Mouse (Mus musculus): ENCODE measurements around the gene Klhl35. TPM values are rescaled to one million over a fixed set of nuclear protein-coding genes. Genes with fewer than 3 reads are reported as not detected.
A peak's percentile ranks its signal among the peaks of the same experiment; 100 is the strongest.

The Klhl35 gene
- polyA plus RNA-seq, 1 experiment from 2014 or later: 0.09 TPM

- no peak for TF ChIP-seq CTCF (IDR thresholded peaks at IDR 0.05)
- ATAC-seq (no peak), DNase-seq (ENCODE audit: low read depth, low spot score) (no peak)
- in situ Hi-C loops (cut with MboI; ENCODE audit: low pct_unique_long_range_greater_than_20kb): no loop called here
- CTCF ChIA-PET: interaction anchor here (0.9 to 1.3 kb wide), 2 partner anchors 12 to 23 kb away, joined by 3 to 4 read pairs; no protein-coding TSS in a partner anchor
- POLR2A ChIA-PET: interaction anchor here (0.7 kb wide), 1 partner anchor 9 kb away, joined by 3 read pairs; no protein-coding TSS in a partner anchor
- no peaks in the 10 kb centered on the region for H3K27me3 ChIP-seq
Observed at GRCm38 (mm10) chr7:99432863-99433262, 32.9 kb upstream of the Klhl35 start.

DNA sequence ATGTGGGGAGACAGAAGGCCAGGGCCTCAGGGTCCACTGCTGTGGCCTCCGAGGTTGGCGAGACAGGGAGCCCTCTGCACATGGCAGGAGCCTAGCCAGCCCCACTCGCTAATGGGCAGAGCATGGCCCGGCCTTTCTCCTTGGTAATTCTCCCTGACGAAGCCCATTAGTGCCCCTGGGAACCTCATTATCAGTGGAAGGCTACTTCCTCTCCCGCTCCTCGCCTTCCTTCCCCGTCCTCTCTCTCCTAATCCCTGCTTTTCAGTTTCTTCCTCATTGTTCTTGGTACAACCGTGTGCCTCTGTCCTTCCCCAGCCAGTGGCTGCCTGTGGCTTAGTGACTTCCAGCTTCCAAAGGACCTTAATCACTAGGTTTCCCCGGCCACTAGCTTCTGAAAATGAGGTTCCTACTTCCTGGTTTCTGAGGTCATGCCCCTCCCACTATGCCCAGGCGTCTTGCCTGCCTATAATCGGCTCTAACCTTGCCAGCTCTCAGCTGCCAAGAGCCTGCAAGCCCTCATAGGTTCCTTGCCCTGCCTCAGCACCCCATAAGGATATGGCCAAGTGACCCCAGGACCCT is 31.0 kb upstream of the Klhl35 start:
- TF ChIP-seq CTCF (IDR thresholded peaks at IDR 0.05): no peak
- in situ Hi-C loops (cut with MboI; ENCODE audit: low pct_unique_long_range_greater_than_20kb): no loop called here

DNA sequence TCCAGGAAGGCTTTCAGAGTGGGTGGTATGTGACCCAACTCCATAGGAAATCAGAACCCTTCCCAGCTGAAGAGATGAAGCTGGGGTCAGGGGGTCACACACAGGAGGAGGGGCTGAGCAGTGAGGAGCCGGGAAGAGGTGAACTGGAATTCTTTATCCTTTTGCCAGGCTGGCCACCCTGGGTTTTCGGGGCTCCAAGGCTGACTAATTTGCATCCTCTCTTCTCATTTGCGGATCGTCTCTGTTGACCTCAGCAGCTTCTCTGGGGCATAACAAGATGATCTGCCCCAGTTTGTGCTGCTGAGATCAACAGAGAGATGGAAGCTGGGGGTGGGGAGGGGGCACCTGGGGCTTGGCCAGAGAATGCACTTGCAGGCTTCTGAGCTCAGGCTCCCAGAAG is 29.3 kb upstream of the Klhl35 start:
- H3K27me3 ChIP-seq: no peaks in the 10 kb centered on the region

More for the DNA sequence above, 31.0 kb upstream of the Klhl35 start:
- H3K27me3 ChIP-seq: no peaks in the 10 kb centered on the region
- ChIA-PET CTCF (interaction anchor here (1.0 kb wide), 1 partner anchor 60 kb away, joined by 3 read pairs; no protein-coding TSS in a partner anchor), POLR2A (interaction anchor here (0.5 kb wide), 1 partner anchor 41 kb away, joined by 3 read pairs; no protein-coding TSS in a partner anchor)
- DNase-seq (ENCODE audit: low read depth, low spot score) (no peak), ATAC-seq (no peak)

DNA sequence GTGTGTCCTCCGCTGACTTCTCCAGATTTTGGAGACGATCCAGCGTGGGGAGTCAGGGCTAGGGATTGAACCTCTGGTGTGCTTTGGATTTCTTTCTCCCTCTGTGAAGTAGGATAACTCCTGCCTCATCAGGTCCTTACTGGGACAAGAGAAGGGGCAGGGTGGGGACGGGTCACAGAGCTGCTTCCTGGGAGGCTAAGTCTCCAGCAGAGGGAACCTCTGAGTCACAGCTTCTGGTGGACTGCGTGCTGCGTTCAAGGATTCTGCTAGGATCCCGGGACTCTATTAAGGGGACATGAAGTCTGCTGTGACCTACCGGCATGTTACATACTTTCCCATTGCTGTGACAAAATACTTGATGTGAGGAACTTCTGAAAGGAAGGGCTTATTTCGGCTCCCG is 26.9 kb upstream of the Klhl35 start:
- ChIA-PET POLR2A (no interaction called here), CTCF (interaction anchor here (1.2 kb wide), 1 partner anchor 29 kb away, joined by 3 read pairs; no protein-coding TSS in a partner anchor)

More for the DNA sequence above, 29.3 kb upstream of the Klhl35 start:
- CTCF ChIA-PET: interaction anchor here (0.6 to 0.9 kb wide), 2 partner anchors 11 to 15 kb away, joined by 3 read pairs; no protein-coding TSS in a partner anchor
- TF ChIP-seq CTCF (IDR thresholded peaks at IDR 0.05): no peak
- no peak for ATAC-seq
- DNase-seq (ENCODE audit: low read depth, low spot score): no peak
- POLR2A ChIA-PET: interaction anchor here (0.5 to 0.6 kb wide), 2 partner anchors 15 to 243 kb away, joined by 3 to 4 read pairs; no protein-coding TSS in a partner anchor
- in situ Hi-C loops (cut with MboI; ENCODE audit: low pct_unique_long_range_greater_than_20kb): no loop called here

DNA sequence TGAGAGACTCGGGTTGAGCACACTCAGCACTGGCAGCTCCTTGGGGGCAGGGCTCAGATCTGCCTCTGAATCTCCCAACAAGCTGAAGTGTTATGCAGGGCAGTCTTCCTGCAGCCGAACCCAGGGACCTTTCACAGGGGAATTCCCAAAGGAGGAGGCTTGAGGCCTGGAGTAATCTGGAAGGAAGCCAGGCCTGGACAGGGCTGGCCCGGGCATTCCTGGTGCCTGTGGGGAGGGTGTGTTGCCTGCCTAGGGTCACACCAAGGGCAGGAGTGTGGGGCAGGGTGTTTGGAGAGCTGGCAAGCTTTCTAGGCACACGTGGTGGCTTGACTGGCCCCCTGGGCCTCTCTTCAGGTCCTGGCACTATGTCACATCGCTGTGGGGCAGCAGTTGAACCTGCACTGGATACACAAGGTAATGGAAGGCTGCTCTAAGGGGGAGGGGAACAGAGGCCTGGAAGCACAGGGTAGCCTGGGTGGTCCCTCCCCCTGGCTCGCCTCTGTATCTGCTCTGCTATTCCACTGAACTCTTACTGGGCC is 24.2 kb upstream of the Klhl35 start:
- in situ Hi-C loops (cut with MboI; ENCODE audit: low pct_unique_long_range_greater_than_20kb): loop anchor here (5.0 kb wide), 1 partner anchor 59 kb away; the partner anchor contains the start of gene Gdpd5
- TF ChIP-seq CTCF (IDR thresholded peaks at IDR 0.05): no peak
- ATAC-seq: peak; percentile 92
- ChIA-PET CTCF (no interaction called here), POLR2A (no interaction called here)
- no peaks in the 10 kb centered on the region for H3K27me3 ChIP-seq
- peak; percentile 94 for DNase-seq (ENCODE audit: low read depth, low spot score)

More for the DNA sequence above, 26.9 kb upstream of the Klhl35 start:
- in situ Hi-C loops (cut with MboI; ENCODE audit: low pct_unique_long_range_greater_than_20kb): no loop called here
- no peaks in the 10 kb centered on the region for H3K27me3 ChIP-seq
- ATAC-seq (no peak), DNase-seq (ENCODE audit: low read depth, low spot score) (no peak)
- TF ChIP-seq CTCF (IDR thresholded peaks at IDR 0.05): no peak

DNA sequence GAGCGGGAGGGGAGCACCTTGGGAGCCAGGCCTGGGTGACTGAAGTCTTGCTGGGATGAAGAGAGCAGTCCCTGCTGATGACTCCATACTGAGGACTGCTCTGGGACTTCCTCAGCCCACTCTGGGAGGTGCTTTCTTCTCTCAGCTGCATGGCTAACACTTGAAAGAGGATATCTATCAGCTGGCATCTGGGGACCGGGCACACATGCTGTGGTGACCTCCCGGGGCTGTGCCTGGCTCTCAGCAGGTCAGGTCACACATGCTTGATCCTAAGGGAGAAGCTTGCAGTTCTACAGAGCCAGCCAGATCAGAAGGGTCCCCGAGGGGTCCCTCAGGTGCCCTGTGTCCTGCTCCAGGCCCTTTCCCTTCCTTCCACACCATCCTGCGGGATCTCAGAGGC is 22.6 kb upstream of the Klhl35 start:
- no peak for DNase-seq (ENCODE audit: low read depth, low spot score)
- ATAC-seq: no peak
- ChIA-PET POLR2A (interaction anchor here (0.6 to 1.5 kb wide), 2 partner anchors 64 to 102 kb away, joined by 3 to 5 read pairs; no protein-coding TSS in a partner anchor), CTCF (interaction anchor here (0.8 to 1.0 kb wide), 2 partner anchors 62 to 68 kb away, joined by 3 to 4 read pairs; partner anchors contain the start of gene Gdpd5)
- no peak for TF ChIP-seq CTCF (IDR thresholded peaks at IDR 0.05)
- in situ Hi-C loops (cut with MboI; ENCODE audit: low pct_unique_long_range_greater_than_20kb): loop anchor here (5.0 kb wide), 1 partner anchor 61 kb away; the partner anchor contains the start of gene Gdpd5
- H3K27me3 ChIP-seq: no peaks in the 10 kb centered on the region

GRCm38 (mm10) chr7:99444012-99444411 is 21.8 kb upstream of the Klhl35 start:
- no peak for DNase-seq (ENCODE audit: low read depth, low spot score)
- H3K27me3 ChIP-seq: no peaks in the 10 kb centered on the region
- TF ChIP-seq CTCF (IDR thresholded peaks at IDR 0.05): no peak
- in situ Hi-C loops (cut with MboI; ENCODE audit: low pct_unique_long_range_greater_than_20kb): loop anchor here (5.0 kb wide), 1 partner anchor 62 kb away; the partner anchor contains the start of gene Gdpd5
- POLR2A ChIA-PET: no interaction called here
- no peak for ATAC-seq
- CTCF ChIA-PET: interaction anchor here (1.7 kb wide), 1 partner anchor 69 kb away, joined by 8 read pairs; no protein-coding TSS in a partner anchor

- ChIA-PET CTCF (interaction anchor here (2.3 kb wide), 1 partner anchor 71 kb away, joined by 9 read pairs; no protein-coding TSS in a partner anchor), POLR2A (no interaction called here)
- no peak for TF ChIP-seq CTCF (IDR thresholded peaks at IDR 0.05)
- no peak for DNase-seq (ENCODE audit: low read depth, low spot score)
- H3K27me3 ChIP-seq: no peaks in the 10 kb centered on the region
- no peak for ATAC-seq
- in situ Hi-C loops (cut with MboI; ENCODE audit: low pct_unique_long_range_greater_than_20kb): no loop called here
Observed at GRCm38 (mm10) chr7:99445833-99446232, 20.0 kb upstream of the Klhl35 start.

- in situ Hi-C loops (cut with MboI; ENCODE audit: low pct_unique_long_range_greater_than_20kb): no loop called here
- CTCF ChIA-PET: interaction anchor here (1.1 to 2.3 kb wide), 2 partner anchors 11 to 73 kb away, joined by 3 to 9 read pairs; no protein-coding TSS in a partner anchor
- TF ChIP-seq CTCF (IDR thresholded peaks at IDR 0.05): no peak
- no peaks in the 10 kb centered on the region for H3K27me3 ChIP-seq
- POLR2A ChIA-PET: interaction anchor here (0.6 to 0.9 kb wide), 2 partner anchors 65 to 158 kb away, joined by 3 read pairs; no protein-coding TSS in a partner anchor
- DNase-seq (ENCODE audit: low read depth, low spot score): no peak
- ATAC-seq: no peak
Observed at GRCm38 (mm10) chr7:99447323-99447722, 18.5 kb upstream of the Klhl35 start.

DNA sequence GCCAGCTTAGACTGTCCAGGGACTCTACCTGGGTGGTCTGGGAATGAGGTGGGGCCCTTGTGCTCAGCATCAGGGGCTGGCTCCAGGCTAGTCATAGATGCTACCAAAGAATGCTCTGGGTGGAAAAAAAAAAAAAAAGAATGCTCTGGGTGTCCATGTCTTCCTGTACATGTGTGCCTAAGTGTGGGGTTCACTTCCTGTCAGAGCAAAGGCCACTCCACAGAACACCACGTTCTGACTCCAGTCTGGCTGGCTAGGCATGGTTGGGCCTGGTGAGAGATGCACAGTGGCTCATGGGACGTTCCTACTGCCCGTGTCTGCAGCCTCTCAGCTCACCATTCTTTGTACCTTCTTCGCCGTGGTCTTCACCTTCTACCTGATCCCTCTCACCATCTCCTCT is 17.2 kb upstream of the Klhl35 start:
- ChIA-PET CTCF (interaction anchor here (1.2 to 1.8 kb wide), 2 partner anchors 72 to 73 kb away, joined by 3 to 5 read pairs; no protein-coding TSS in a partner anchor), POLR2A (no interaction called here)
- in situ Hi-C loops (cut with MboI; ENCODE audit: low pct_unique_long_range_greater_than_20kb): no loop called here
- no peaks in the 10 kb centered on the region for H3K27me3 ChIP-seq
- no peak for ATAC-seq
- no peak for DNase-seq (ENCODE audit: low read depth, low spot score)
- TF ChIP-seq CTCF (IDR thresholded peaks at IDR 0.05): no peak
